Mouse (Mus musculus) left cerebral cortex, adult 2 months (tissue): ENCODE measurements around the gene Mrps24. TPM values are rescaled to one million over a fixed set of nuclear protein-coding genes. Genes with fewer than 3 reads are reported as not detected.

Source experiments
- DNase-seq, 2 experiments: peaks; one replicate each; pipeline ENCODE4 v3.0.0; 2021 to 2022; ENCODE audit warnings: low spot score in 2 of 2, mixed read lengths in 1 of 2; ENCODE audit errors: extremely low spot score in 1 of 2
- H3K27ac ChIP-seq: fragments of 200-600 bp; 2 replicates; pipeline ENCODE4 v1.8.1; 2022
- H3K4me3 ChIP-seq: fragments of 200-600 bp; 2 replicates; pipeline ENCODE4 v1.8.1; 2022
- CTCF ChIP-seq: fragments of 200-600 bp; IDR thresholded peaks from 2 replicates; pipeline ENCODE4 v1.8.1; 2022; ENCODE audit warnings: antibody characterized with exemption, mild to moderate bottlenecking, moderate library complexity
- intact Hi-C: fragments of 180-260 bp; cut with DNase I; formaldehyde crosslinking; loops from one replicate; pipeline ENCODE4 v1.15.1; 2025
- total RNA-seq, 2 experiments: library from RNA; stranded (reverse); gene quantifications; 2 replicates each; pipeline ENCODE4 v1.2.3; 2021

Gene Mrps24
- total RNA-seq, 2 experiments from 2014 or later: 54.9 to 67.2 TPM

- H3K27ac ChIP-seq: no peak overlapping the region
- no peak overlapping the region for H3K4me3 ChIP-seq
- DNase-seq: no peak
- no peak for TF ChIP-seq CTCF
- intact Hi-C loops: no loop called here
Observed at GRCm38 (mm10) chr11:5702957-5703332, 12.5 kb downstream of the Mrps24 start.

- DNase-seq: no peak
- intact Hi-C loops: no loop called here
- Histone ChIP-seq H3K27ac (no peak overlapping the region), H3K4me3 (no peak overlapping the region)
- no peak for TF ChIP-seq CTCF
Observed at GRCm38 (mm10) chr11:5702271-5702956, 13.1 kb downstream of the Mrps24 start.

- intact Hi-C loops: no loop called here
- Histone ChIP-seq H3K27ac (no peak overlapping the region), H3K4me3 (no peak overlapping the region)
- no peak for TF ChIP-seq CTCF
- DNase-seq: no peak
Observed at GRCm38 (mm10) chr11:5701821-5702220, 13.7 kb downstream of the Mrps24 start.

GRCm38 (mm10) chr11:5701300-5701699 lies 14.2 kb downstream of the Mrps24 start:
- no peak for TF ChIP-seq CTCF
- intact Hi-C loops: no loop called here
- DNase-seq: no peak

GRCm38 (mm10) chr11:5700808-5701207 lies 14.7 kb downstream of the Mrps24 start:
- H3K4me3 ChIP-seq: no peak overlapping the region
- H3K27ac ChIP-seq: no peak overlapping the region
- no peak for TF ChIP-seq CTCF
- intact Hi-C loops: no loop called here
- DNase-seq: no peak

More at GRCm38 (mm10) chr11:5701300-5701699, 14.2 kb downstream of the Mrps24 start:
- H3K27ac ChIP-seq: no peak overlapping the region
- no peak overlapping the region for H3K4me3 ChIP-seq

- peak; percentile 45 to 49 for DNase-seq
- intact Hi-C loops: loop anchor here (1.0 to 10.0 kb wide), 4 partner anchors 129 to 577 kb away; no protein-coding TSS in a partner anchor
Observed at GRCm38 (mm10) chr11:5691775-5692174, 23.7 kb downstream of the Mrps24 start.

GRCm38 (mm10) chr11:5684283-5684682 lies 31.2 kb downstream of the Mrps24 start:
- no peak for TF ChIP-seq CTCF
- DNase-seq: no peak
- Histone ChIP-seq H3K4me3 (no peak overlapping the region), H3K27ac (no peak overlapping the region)
- intact Hi-C loops: no loop called here

More at GRCm38 (mm10) chr11:5691775-5692174, 23.7 kb downstream of the Mrps24 start:
- no peak overlapping the region for H3K27ac ChIP-seq
- H3K4me3 ChIP-seq: no peak overlapping the region
- peak; percentile 74 for TF ChIP-seq CTCF

- no peak overlapping the region for H3K4me3 ChIP-seq
- H3K27ac ChIP-seq: no peak overlapping the region
- TF ChIP-seq CTCF: no peak
- intact Hi-C loops: no loop called here
- DNase-seq: no peak
Observed at GRCm38 (mm10) chr11:5682541-5682940, 32.9 kb downstream of the Mrps24 start.

Other genes starting within 250 kb of the Mrps24 start
- gene Xbp1, start 195.0 kb downstream of the Mrps24 start, total RNA-seq: 100 to 1,000 TPM in 1 of 2 experiments, 10 to 100 TPM in 1; 96.6 to 121 TPM
- 10 to 100 TPM; 14.7 to 16.3 TPM for gene Ccdc117, start 173.5 kb downstream of the Mrps24 start, total RNA-seq
- gene Ankrd36, start 146.0 kb downstream of the Mrps24 start, total RNA-seq: not detected
- gene Urgcp, start 46.7 kb upstream of the Mrps24 start, total RNA-seq: 10 to 100 TPM; 67.7 to 71.0 TPM
- 10 to 100 TPM; 68.0 to 68.4 TPM for gene Dbnl, start 72.8 kb upstream of the Mrps24 start, total RNA-seq
- 1 to 10 TPM; 5.4 to 9.5 TPM for gene Pgam2, start 88.1 kb upstream of the Mrps24 start, total RNA-seq
- gene Polm, start 122.3 kb upstream of the Mrps24 start, total RNA-seq: 10 to 100 TPM in 1 of 2 experiments, 1 to 10 TPM in 1; 8.6 to 10.5 TPM
- gene Aebp1, start 146.3 kb upstream of the Mrps24 start, total RNA-seq: 10 to 100 TPM; 16.5 to 22.8 TPM
- 10 to 100 TPM; 18.7 to 20.7 TPM for gene Pold2, start 162.6 kb upstream of the Mrps24 start, total RNA-seq
- gene Myl7, start 183.1 kb upstream of the Mrps24 start, total RNA-seq: not detected
- 1 to 10 TPM; 1.7 to 2.4 TPM for gene Gck, start 234.4 kb upstream of the Mrps24 start, total RNA-seq
- gene Ykt6, start 240.0 kb upstream of the Mrps24 start, total RNA-seq: 10 to 100 TPM; 75.8 to 79.8 TPM